Comparison of ENCODE assay signal across 10 mouse cellular contexts in the genomic region with DNA sequence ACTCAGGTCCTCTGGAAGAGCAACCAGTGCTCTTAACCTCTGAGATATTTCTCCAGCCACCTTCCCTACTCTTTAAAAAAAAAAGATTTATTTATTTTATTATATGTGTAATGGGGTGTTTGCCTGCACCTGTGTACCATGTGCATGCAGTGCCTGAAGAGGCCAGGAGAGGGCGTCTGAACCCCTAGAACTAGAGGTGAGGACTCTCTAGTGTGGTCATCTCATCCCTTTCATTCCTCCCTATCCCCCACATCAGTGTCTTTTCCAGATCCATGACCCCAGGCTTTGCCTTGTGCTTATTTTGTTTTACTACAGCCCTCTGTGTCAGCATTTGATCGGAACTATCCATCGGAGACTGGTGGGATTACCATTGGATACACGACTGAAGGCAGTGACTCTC. TPM values are rescaled to one million over a fixed set of nuclear protein-coding genes. Genes with fewer than 3 reads are reported as not detected.
DNase-seq lines count a peak whose midpoint lies in the region; ATAC-seq and TF ChIP-seq lines count a peak whose summit lies in the region.
"Had no signal": no experiment of that assay in that cellular context is flagged by ENCODE, and none has a peak within 500 bp of the region (broad histone marks: within the 10 kb centered on the region; RNA-seq: fewer than 3 reads in every experiment).

No protein-coding gene starts in this region.

- no peaks in the 10 kb centered on the region for H3K9me3 ChIP-seq in heart, embryonic 12.5 days (replicated peaks)

- intact Hi-C loops in heart, adult 2 months (cut with DNase I): loop anchor here (2.0 to 5.0 kb wide), 2 partner anchors 44 to 62 kb away; no protein-coding TSS in a partner anchor

- no peak overlapping the region for H3K27ac ChIP-seq in heart, adult 2 months
- H3K27ac ChIP-seq in heart, embryonic 12.5 days (ENCODE audit: poor library complexity, severe bottlenecking): no peak overlapping the region

- no peak for DNase-seq in heart, adult 2 months
- peak; percentile 38 for DNase-seq in right cerebral cortex, postnatal 14 days
- DNase-seq in right cerebral cortex, adult 2 months (ENCODE audit: low spot score in 2 of 2): no peak
- DNase-seq in urinary bladder, adult 2 months (ENCODE audit: low spot score): no peak
- no peak for DNase-seq in left cerebral cortex, adult 11 months (ENCODE audit: low spot score)

- H3K36me3 ChIP-seq in heart, adult 2 months (ENCODE audit: control insufficient read depth, insufficient read depth, low read length): no peaks in the 10 kb centered on the region
- no peaks in the 10 kb centered on the region for H3K36me3 ChIP-seq in heart, embryonic 12.5 days

- no peak overlapping the region for H3K4me2 ChIP-seq in heart, embryonic 12.5 days

- 62% methylated on average over 4 of the region's 4 CpGs for WGBS in heart, adult 2 months
- 60% methylated on average over 4 of the region's 4 CpGs for WGBS in heart, embryonic 12.5 days

- peak; percentile 64 for TF ChIP-seq CTCF in heart, adult 2 months (IDR thresholded peaks at IDR 0.05)

- no peaks in the 10 kb centered on the region for H3K27me3 ChIP-seq in heart, adult 2 months (ENCODE audit: control insufficient read depth, insufficient read depth, low read length)
- H3K27me3 ChIP-seq in heart, embryonic 12.5 days (replicated peaks): no peaks in the 10 kb centered on the region

- no peak overlapping the region for H3K9ac ChIP-seq in heart, adult 2 months (ENCODE audit: low read depth, low read length)
- no peak overlapping the region for H3K9ac ChIP-seq in heart, embryonic 12.5 days

- H3K4me1 ChIP-seq in heart, adult 2 months (ENCODE audit: control insufficient read depth, insufficient read depth, low read length): no peaks in the 10 kb centered on the region
- peaks cover 5% of the 10 kb centered on the region; the same call in 1 of the 2 replicates for H3K4me1 ChIP-seq in heart, embryonic 12.5 days (replicated peaks)

- no peaks in the 10 kb centered on the region for H3K79me2 ChIP-seq in heart, adult 2 months (replicated peaks; ENCODE audit: control insufficient read depth, insufficient read depth, low read length)

- ATAC-seq in heart, embryonic 12.5 days (ENCODE audit: insufficient number of reproducible peaks, low FRiP score): no peak
- ATAC-seq in erythroblast, adult 5-6 weeks (replicated peaks; ENCODE audit: low FRiP score, poor library complexity, severe bottlenecking): peak; percentile 57; the same call in 1 of the 2 replicates
- ATAC-seq in activated CD4-positive, CD25-positive, alpha-beta regulatory T cell, adult 4 months: no peak

- H3K4me3 ChIP-seq in heart, adult 2 months: no peak overlapping the region
- no peak overlapping the region for H3K4me3 ChIP-seq in heart, embryonic 12.5 days

- TF ChIP-seq EP300 in heart, adult 2 months (IDR thresholded peaks at IDR 0.05; ENCODE audit: insufficient read depth, low read depth, low read length): no peak

- no peak for TF ChIP-seq POLR2A in heart, adult 2 months (IDR thresholded peaks at IDR 0.05; ENCODE audit: insufficient read depth, low read depth, low read length)

RNA-seq across cellular contexts. Expression of a gene that starts 5.2 kb away (rescaled TPM):
- total RNA-seq in heart, adult 2 months (2021): 10 to 100 TPM; 26.9 to 31.0 TPM
- 6.8 and 12.7 TPM in 2 replicates for polyA plus RNA-seq in heart, adult 2 months (2012; rRNA removed)
- polyA plus RNA-seq in heart, embryonic 12.5 days (2016; fragmentation: Nextera tagmentation; extraction: Ambion mirVana): 1.6 TPM in 2 replicates
- total RNA-seq in erythroblast, adult 5-6 weeks (2015; ENCODE audit: low replicate concordance): not detected in 2 replicates
- 0.28 TPM in 1 of 2 replicates, not detected in the other for total RNA-seq in erythroblast, adult 5-6 weeks (2017; ENCODE audit: low replicate concordance)
- polyA plus RNA-seq in urinary bladder, adult 2 months (2012; rRNA removed): 0.23 and 0.27 TPM in 2 replicates
- polyA plus RNA-seq in activated CD4-positive, CD25-positive, alpha-beta regulatory T cell, adult 4 months (2017; shearing (Covaris generic)): 1 to 10 TPM; 1.4 to 1.7 TPM

RNA-seq across cellular contexts. Expression of a gene that starts 18.3 kb away (rescaled TPM):
- total RNA-seq in heart, adult 2 months (2021): 10 to 100 TPM; 41.8 to 44.6 TPM
- 22.2 and 29.3 TPM in 2 replicates for polyA plus RNA-seq in heart, adult 2 months (2012; rRNA removed)
- polyA plus RNA-seq in heart, embryonic 12.5 days (2016; fragmentation: Nextera tagmentation; extraction: Ambion mirVana): 178 and 181 TPM in 2 replicates
- 70.0 and 77.8 TPM in 2 replicates for total RNA-seq in erythroblast, adult 5-6 weeks (2015; ENCODE audit: low replicate concordance)
- total RNA-seq in erythroblast, adult 5-6 weeks (2017; ENCODE audit: low replicate concordance): 133 and 177 TPM in 2 replicates
- polyA plus RNA-seq in urinary bladder, adult 2 months (2012; rRNA removed): 60.3 and 81.1 TPM in 2 replicates
- 100 to 1,000 TPM; 133 to 172 TPM for polyA plus RNA-seq in activated CD4-positive, CD25-positive, alpha-beta regulatory T cell, adult 4 months (2017; shearing (Covaris generic))

RNA-seq across cellular contexts. Expression of a gene that starts 35.9 kb away (rescaled TPM):
- total RNA-seq in heart, adult 2 months (2021): not detected
- polyA plus RNA-seq in heart, adult 2 months (2012; rRNA removed): not detected in 2 replicates
- polyA plus RNA-seq in heart, embryonic 12.5 days (2016; fragmentation: Nextera tagmentation; extraction: Ambion mirVana): not detected in 2 replicates
- total RNA-seq in erythroblast, adult 5-6 weeks (2015; ENCODE audit: low replicate concordance): not detected in 2 replicates
- total RNA-seq in erythroblast, adult 5-6 weeks (2017; ENCODE audit: low replicate concordance): not detected in 2 replicates
- not detected in 2 replicates for polyA plus RNA-seq in urinary bladder, adult 2 months (2012; rRNA removed)
- polyA plus RNA-seq in activated CD4-positive, CD25-positive, alpha-beta regulatory T cell, adult 4 months (2017; shearing (Covaris generic)): not detected
- polyA plus RNA-seq: heart, embryonic 14.5 days; lung, embryonic 16.5 days had no signal
